Mouse (Mus musculus) megakaryocyte progenitor cell, adult 5-6 weeks (primary cell): ENCODE measurements at regions not wholly inside any gene's neighbourhood (a gene's known extent, or its start where the extent isn't known, plus 50 kb on each side); places are given as distances from the start of the nearest gene placed in this dataset.

Source experiments
- ATAC-seq: replicated peaks from 2 replicates; pipeline ENCODE4 v1.8.0; 2016; ENCODE audit warnings: mild to moderate bottlenecking, moderate TSS enrichment, inconsistent platforms; ENCODE audit not compliant: poor library complexity

- ATAC-seq: no peak
Observed at GRCm38 (mm10) chr15:25305801-25306200, 107.8 kb downstream of the Basp1 start.

GRCm38 (mm10) chr15:25303379-25303778 is 110.2 kb downstream of the Basp1 start:
- peak; percentile 21; the same call in 1 of the 2 replicates for ATAC-seq

- peak; percentile 82 for ATAC-seq
Observed at GRCm38 (mm10) chr15:25302671-25303294, 110.8 kb downstream of the Basp1 start.

- peak; percentile 75 for ATAC-seq
Observed at GRCm38 (mm10) chr15:25301810-25302209, 111.8 kb downstream of the Basp1 start.

GRCm38 (mm10) chr15:25297278-25297677 is 116.3 kb downstream of the Basp1 start:
- no peak for ATAC-seq

- ATAC-seq: no peak
Observed at GRCm38 (mm10) chr15:25296714-25297113, 116.8 kb downstream of the Basp1 start.

- ATAC-seq: no peak
Observed at GRCm38 (mm10) chr15:25295753-25296152, 117.8 kb downstream of the Basp1 start.

GRCm38 (mm10) chr15:25291231-25291691 is 122.3 kb downstream of the Basp1 start:
- ATAC-seq: 0 out of 2 replicates have a peak, but pooled peaks have one; percentile 14

GRCm38 (mm10) chr15:25287850-25288249 is 125.7 kb downstream of the Basp1 start:
- peak; percentile 92 for ATAC-seq

GRCm38 (mm10) chr15:25284354-25285199 is 129.0 kb downstream of the Basp1 start:
- ATAC-seq: 0 out of 2 replicates have a peak, but pooled peaks have one; percentile 17

GRCm38 (mm10) chr15:25283713-25284112 is 129.9 kb downstream of the Basp1 start:
- no peak for ATAC-seq

- ATAC-seq: peak; percentile 85
Observed at GRCm38 (mm10) chr15:25282346-25282745, 131.2 kb downstream of the Basp1 start.

- ATAC-seq: peak; percentile 47
Observed at GRCm38 (mm10) chr15:25281942-25282341, 131.6 kb downstream of the Basp1 start.

GRCm38 (mm10) chr15:25278317-25279156 is 135.0 kb downstream of the Basp1 start:
- ATAC-seq: no peak

GRCm38 (mm10) chr15:25276227-25276626 is 137.3 kb downstream of the Basp1 start:
- no peak for ATAC-seq

GRCm38 (mm10) chr15:25271886-25272285 is 141.7 kb downstream of the Basp1 start:
- no peak for ATAC-seq

GRCm38 (mm10) chr15:25270349-25270748 is 143.2 kb downstream of the Basp1 start:
- ATAC-seq: no peak

GRCm38 (mm10) chr15:25269345-25269996 is 144.1 kb downstream of the Basp1 start:
- ATAC-seq: peak; percentile 97

GRCm38 (mm10) chr15:25268436-25268835 is 145.1 kb downstream of the Basp1 start:
- no peak for ATAC-seq

- ATAC-seq: no peak
Observed at GRCm38 (mm10) chr15:25267509-25267908, 146.1 kb downstream of the Basp1 start.
